Mouse (Mus musculus): Measurements from ENCODE around the gene Ranbp3l.
"Not testable (repeated sequence)": the region's sequence is repeated elsewhere in the genome, so short reads cannot be mapped to it uniquely, and the experiment has no call there.

Gene Ranbp3l

DNA sequence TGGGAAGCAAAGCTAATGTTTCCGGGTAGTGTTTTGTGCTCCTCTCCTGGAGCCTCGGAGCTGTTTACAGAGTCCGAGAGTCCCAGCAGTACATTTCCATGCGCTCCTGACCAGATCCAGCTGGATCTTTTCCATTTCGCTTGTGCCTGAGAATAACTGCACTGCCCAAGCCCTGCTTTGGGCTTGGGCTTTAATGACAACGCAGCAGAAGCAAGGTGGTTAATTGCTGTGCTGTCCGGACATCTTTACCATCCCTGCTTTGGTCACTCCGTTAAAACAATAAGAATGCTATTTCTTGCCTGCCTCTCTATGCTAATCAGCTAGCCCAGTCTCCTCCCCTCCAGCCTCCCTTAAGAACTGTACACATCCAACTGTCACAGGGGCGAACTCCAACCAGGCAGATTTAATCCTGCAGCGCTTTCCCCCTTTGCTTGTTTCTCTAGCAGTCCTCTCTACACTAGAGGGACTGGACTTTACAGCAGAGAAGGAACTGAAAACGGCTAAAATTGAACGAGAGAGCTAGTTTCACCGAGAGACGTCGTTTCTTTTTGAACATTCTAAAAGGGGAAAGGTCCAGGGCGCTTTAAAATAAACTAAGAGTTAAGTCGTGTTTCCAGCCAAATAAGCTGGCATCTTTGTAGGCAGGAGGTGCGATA is at the start of gene Ranbp3l:
Ranbp3l (plus strand) TSS at position 377 of the 656 bp plus-strand sequence.
- no peak for DNase-seq (ENCODE audit: low spot score)

DNA sequence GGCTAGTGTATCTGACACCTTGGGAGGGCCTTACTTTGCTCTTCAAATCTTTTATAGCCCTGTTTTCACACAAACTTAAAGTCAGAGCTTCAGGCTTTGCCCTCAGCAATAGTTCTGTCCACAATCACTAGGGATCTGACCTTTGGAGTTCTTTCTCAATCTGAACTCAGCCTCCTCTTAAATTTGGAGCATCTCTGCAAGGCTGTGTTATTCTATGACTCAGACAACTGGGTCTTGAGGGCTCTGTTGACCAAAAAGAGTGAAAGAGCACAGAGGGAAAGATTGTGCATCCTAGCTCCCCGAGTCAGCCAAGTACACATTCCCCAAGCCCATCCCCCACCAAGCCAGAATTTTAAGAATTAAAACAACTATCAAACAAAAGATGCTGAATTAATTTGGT is 37.7 kb upstream of the Ranbp3l start:
- DNase-seq (ENCODE audit: low spot score) = no peak

DNA sequence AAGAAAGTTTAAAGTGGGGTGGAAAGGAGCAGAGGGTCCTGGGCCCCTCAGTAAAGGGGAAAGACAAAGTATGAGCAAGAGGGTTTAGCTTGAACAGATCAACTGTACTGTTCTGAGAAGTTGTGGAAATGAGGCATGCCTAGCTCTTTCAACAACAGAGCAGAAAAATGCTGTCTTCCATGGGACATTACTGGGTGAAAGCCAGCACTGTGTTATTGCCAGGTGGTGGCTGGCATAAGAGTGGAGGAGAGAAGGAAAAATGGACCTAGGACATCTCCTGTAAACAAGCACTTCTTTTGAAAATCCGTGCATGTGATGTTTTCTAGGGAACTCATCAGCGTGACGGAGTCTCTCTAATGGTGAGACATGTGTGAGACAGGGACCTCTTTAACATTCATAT is 30.8 kb upstream of the Ranbp3l start:
- no peak for DNase-seq (ENCODE audit: low spot score)

DNA sequence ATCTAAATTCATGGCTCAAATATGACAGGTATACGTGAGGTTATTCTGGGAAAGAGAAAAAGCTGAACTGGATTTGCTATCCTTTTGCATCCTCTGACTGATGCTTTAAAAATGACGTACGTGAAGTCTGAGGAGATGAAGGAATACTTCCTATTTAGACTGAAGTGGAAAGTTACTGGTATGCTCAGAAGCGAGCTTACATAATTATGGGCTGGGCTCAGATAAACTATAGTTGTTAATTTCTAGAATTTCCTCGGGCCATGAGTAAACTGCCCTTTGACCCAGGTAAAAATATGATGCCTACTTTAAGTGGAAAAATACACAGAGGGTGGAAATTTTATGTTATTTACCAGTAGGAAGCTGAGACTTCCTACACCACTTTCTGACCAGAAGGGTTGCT is 26.9 kb upstream of the Ranbp3l start:
- DNase-seq (ENCODE audit: low spot score) = no peak

DNA sequence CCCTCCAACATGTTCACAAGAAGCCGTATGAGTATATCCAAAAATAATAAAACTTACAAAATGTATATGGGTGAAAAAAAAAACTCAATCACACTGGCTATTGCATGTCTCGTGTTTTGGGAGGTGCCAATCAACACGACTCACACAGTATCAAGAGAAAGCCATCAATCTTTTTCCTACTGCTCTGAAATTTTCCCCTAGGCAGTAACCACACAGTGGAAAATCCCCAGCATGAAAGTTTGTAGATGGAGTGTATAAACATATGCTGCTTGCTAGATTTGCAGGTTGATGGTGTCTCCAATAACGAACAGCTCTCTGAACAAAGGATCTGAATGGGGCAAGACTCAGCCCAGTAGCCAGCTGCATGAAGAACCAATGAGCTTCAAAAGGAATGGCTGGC is 16.9 kb upstream of the Ranbp3l start:
- DNase-seq (ENCODE audit: low spot score) = no peak

- no peak for DNase-seq (ENCODE audit: low spot score)
Measured at GRCm38 (mm10) chr15:8963323-8963722, 4.4 kb upstream of the Ranbp3l start.

DNA sequence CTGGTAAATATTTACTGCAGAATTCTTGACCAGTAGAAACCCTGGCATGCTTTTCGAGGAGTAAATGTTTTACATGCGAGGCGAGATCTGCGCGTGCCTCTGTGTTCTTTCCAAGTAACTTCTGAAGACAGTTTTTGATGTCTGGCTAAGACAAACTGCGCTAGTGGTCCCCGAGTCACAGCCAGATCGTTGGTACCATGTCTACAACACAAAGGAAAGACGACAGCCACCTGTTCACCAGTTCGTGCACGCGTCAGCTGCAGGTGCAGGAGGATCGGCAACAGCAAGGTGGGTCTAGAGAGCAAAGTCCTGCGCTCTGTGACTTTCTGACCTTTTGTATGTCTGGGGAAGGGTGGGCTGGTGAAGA is 463 bp downstream of the Ranbp3l start:
- DNase-seq (ENCODE audit: low spot score) = no peak

GRCm38 (mm10) chr15:8969061-8969635 is 1.4 kb downstream of the Ranbp3l start:
- DNase-seq (ENCODE audit: low spot score) = no peak

GRCm38 (mm10) chr15:8991211-8991610 is 23.5 kb downstream of the Ranbp3l start:
- DNase-seq (ENCODE audit: low spot score) = no peak

GRCm38 (mm10) chr15:8991859-8992838 is 24.4 kb downstream of the Ranbp3l start:
- DNase-seq (ENCODE audit: low spot score) = no peak

GRCm38 (mm10) chr15:8994608-8995277 is 27.0 kb downstream of the Ranbp3l start:
- DNase-seq (ENCODE audit: low spot score) = no peak

- DNase-seq (ENCODE audit: low spot score) = no peak
Measured at GRCm38 (mm10) chr15:8995490-8995889, 27.7 kb downstream of the Ranbp3l start.

- DNase-seq (ENCODE audit: low spot score) = no peak
Measured at GRCm38 (mm10) chr15:9002762-9003161, 35.0 kb downstream of the Ranbp3l start.

GRCm38 (mm10) chr15:9009196-9009595 is 41.4 kb downstream of the Ranbp3l start:
- DNase-seq (ENCODE audit: low spot score) = no peak

GRCm38 (mm10) chr15:9014541-9014940 is 46.8 kb downstream of the Ranbp3l start:
- no peak for DNase-seq (ENCODE audit: low spot score)

- not testable (repeated sequence) for DNase-seq (ENCODE audit: low spot score)
Measured at GRCm38 (mm10) chr15:9015496-9015895, 47.7 kb downstream of the Ranbp3l start.

- DNase-seq (ENCODE audit: low spot score) = no peak
Measured at GRCm38 (mm10) chr15:9055704-9056103, 88.0 kb downstream of the Ranbp3l start.

DNA sequence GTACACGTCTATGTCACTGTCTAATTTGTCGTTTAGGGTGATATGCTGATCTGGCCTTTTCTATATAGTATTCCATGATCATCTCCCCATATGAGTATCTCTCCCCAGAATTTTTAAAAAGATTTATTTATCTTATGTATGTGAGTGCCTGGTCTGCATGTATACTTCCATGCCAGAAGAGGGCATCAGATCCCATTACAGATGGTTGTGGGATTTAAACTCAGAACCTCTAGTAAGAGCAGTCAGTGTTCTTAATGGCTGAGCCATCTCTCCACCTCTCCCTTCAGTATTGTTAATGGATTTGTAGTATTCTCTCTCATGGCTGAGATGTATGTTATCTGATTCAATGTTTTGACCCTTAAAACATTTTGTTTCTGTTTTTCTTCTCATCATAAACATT is 92.1 kb downstream of the Ranbp3l start:
- no peak for DNase-seq (ENCODE audit: low spot score)

GRCm38 (mm10) chr15:9061150-9061882 is 93.6 kb downstream of the Ranbp3l start:
- no peak for DNase-seq (ENCODE audit: low spot score)

DNA sequence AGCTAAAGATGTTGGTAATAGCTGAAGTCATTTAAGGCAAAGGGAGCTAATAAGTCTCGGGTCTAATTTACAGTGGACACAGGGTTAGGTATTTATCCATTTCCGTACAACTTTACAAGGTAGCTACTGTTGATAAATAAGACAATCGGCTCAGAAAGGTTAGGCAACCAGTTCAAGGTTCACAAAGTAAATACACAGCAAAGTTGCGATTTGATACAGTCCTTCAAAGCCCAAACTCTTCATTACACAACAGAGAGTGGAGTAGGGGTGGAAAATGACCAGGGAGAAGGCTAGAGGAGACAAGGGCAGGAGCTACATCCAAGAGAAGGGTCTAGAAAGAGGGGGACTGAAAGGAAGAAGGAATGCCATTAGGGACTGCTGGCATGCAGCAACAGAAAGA is 101.1 kb downstream of the Ranbp3l start:
- no peak for DNase-seq (ENCODE audit: low spot score)

DNA sequence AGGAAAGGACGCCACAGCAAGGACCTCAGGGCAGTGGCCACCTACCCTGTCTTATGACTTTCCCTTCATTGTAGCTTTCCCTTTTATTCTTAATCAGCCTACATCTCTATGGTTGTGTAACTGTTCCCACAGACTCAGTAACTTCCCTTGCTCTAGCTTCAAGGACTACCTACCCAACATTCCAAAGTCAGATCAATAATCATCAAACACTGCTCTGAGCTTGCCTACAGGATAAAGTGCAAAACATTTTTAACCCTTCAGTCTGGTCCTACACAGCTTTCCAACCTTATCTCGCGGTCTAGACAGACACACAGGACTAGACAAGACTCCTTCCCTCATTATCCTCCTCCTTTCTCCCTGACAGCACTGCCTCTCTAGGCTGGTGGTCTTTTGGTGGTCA is 102.6 kb downstream of the Ranbp3l start:
- DNase-seq (ENCODE audit: low spot score) = peak; percentile 54

Data from c-Kit-positive CD71-positive TER-119-positive erythroid progenitor cells, embryonic 14.5 days (primary cell).